Mouse (Mus musculus) spleen, adult 2 months (tissue): ENCODE data around the gene Lrpap1.

Experiments
- CTCF ChIP-seq: fragments of 200-500 bp; IDR thresholded peaks from 2 replicates; pipeline ENCODE4 v1.5.1; 2011; ENCODE audit warnings: mild to moderate bottlenecking, inconsistent platforms; ENCODE audit not compliant: insufficient read depth, insufficient read length, insufficient replicate concordance; ENCODE audit errors: extremely low read depth
- POLR2A ChIP-seq: fragments of 200-500 bp; IDR thresholded peaks from 2 replicates; pipeline ENCODE4 v1.6.1; 2011; ENCODE audit warnings: low read depth, low read length, inconsistent platforms

DNA sequence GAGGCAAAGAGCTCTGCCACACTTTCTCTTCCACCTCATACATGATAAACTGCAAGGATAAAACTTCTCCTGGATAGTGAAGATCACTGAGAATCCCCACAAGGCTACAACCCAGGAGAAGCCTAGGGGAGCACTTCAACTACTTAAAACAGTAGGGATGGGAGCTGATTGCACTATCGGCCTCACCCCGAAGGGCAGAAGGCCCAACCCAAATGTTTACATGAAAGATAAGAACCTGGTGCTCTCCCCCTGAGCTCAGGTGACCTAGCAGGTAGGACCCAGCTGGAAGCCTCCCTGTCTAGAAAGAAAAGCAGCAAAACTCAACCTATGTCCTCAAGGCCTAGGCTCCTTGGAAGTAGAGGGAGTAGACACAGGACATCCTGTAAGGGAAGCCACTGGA lies 2.0 kb downstream of the Lrpap1 start:
- TF ChIP-seq POLR2A (no peak), CTCF (no peak)
